Mouse (Mus musculus) limb, embryonic 11.5 days (tissue): ENCODE measurements around the gene Raver1. TPM values are rescaled to one million over a fixed set of nuclear protein-coding genes. Genes with fewer than 3 reads are reported as not detected.

Experiments used
- ATAC-seq: fragments of 200-750 bp; cut with Nextera tagmentation; 2 replicates; pipeline ENCODE4 v1.8.0; 2017; ENCODE audit warnings: low read depth; ENCODE audit not compliant: insufficient number of reproducible peaks, low FRiP score, low TSS enrichment
- DNase-seq: peaks from one replicate; pipeline ENCODE4 v3.0.0-alpha.2; 2015; ENCODE audit warnings: low spot score
- H3K27ac ChIP-seq: fragments of 300-500 bp; sonication (generic); replicated peaks from 2 replicates; pipeline ENCODE4 v1.5.1; 2014; ENCODE audit warnings: low read depth, mild to moderate bottlenecking, low read length
- H3K27me3 ChIP-seq: fragments of 300-500 bp; sonication (generic); 2 replicates; pipeline ENCODE4 v1.6.1; 2014; ENCODE audit warnings: mild to moderate bottlenecking, low read length, mixed read lengths; ENCODE audit not compliant: control insufficient read depth, insufficient read depth
- H3K36me3 ChIP-seq: fragments of 300-500 bp; sonication (generic); 2 replicates; pipeline ENCODE4 v1.6.1; 2014; ENCODE audit warnings: mild to moderate bottlenecking, low read length, moderate library complexity, mixed read lengths; ENCODE audit not compliant: control insufficient read depth, insufficient read depth
- H3K4me1 ChIP-seq: fragments of 300-500 bp; sonication (generic); 2 replicates; pipeline ENCODE4 v1.6.1; 2014; ENCODE audit warnings: low read length, mixed read lengths; ENCODE audit not compliant: control insufficient read depth, insufficient read depth
- H3K4me2 ChIP-seq: fragments of 300-500 bp; sonication (generic); 2 replicates; pipeline ENCODE4 v1.6.1; 2014; ENCODE audit warnings: low read depth, mild to moderate bottlenecking, moderate library complexity; ENCODE audit not compliant: severe bottlenecking
- H3K4me3 ChIP-seq: fragments of 300-500 bp; sonication (generic); 2 replicates; pipeline ENCODE4 v1.5.1; 2014; ENCODE audit warnings: low read depth, low read length
- H3K9ac ChIP-seq: fragments of 300-500 bp; sonication (generic); 2 replicates; pipeline ENCODE4 v1.6.1; 2014; ENCODE audit warnings: mild to moderate bottlenecking, low read length
- H3K9me3 ChIP-seq: fragments of 300-500 bp; sonication (generic); 2 replicates; pipeline ENCODE4 v1.6.1; 2016; ENCODE audit warnings: low read length; ENCODE audit not compliant: control insufficient read depth
- WGBS: fragments of 180-500 bp; shearing (Covaris S2); extraction: QIAGEN DNeasy Blood & Tissue Kit; methylation state at CpG from one replicate; pipeline ENCODE4 v1.1.7; 2014; 5-methylcytosine and 5-hydroxymethylcytosine counted together
- polyA plus RNA-seq: library from polyadenylated mRNA; unstranded; fragments of >200 nt; fragmentation: Nextera tagmentation; extraction: Ambion mirVana; gene quantifications from 2 replicates; pipeline ENCODE4 v1.2.1, GENCODE M21; 2014

Gene Raver1
- polyA plus RNA-seq, 1 experiment from 2014 or later: 99.1 TPM

GRCm38 (mm10) chr9:21114190-21114589 lies 22.4 kb upstream of the Raver1 start:
- Histone ChIP-seq H3K36me3 (no peaks in the 10 kb centered on the region), H3K4me3 (no peak overlapping the region), H3K4me2 (no peak overlapping the region), H3K9ac (no peak overlapping the region), H3K4me1 (no peaks in the 10 kb centered on the region), H3K9me3 (peaks cover 3% of the 10 kb centered on the region; the same call in 1 of the 2 replicates), H3K27me3 (no peaks in the 10 kb centered on the region), H3K27ac (no peak overlapping the region)
- WGBS: 92% methylated on average over 7 of the region's 7 CpGs
- ATAC-seq (no peak), DNase-seq (no peak)

- Histone ChIP-seq H3K9ac (no peak overlapping the region), H3K9me3 (peaks cover 3% of the 10 kb centered on the region; the same call in 1 of the 2 replicates), H3K27ac (no peak overlapping the region), H3K36me3 (no peaks in the 10 kb centered on the region), H3K27me3 (no peaks in the 10 kb centered on the region), H3K4me1 (no peaks in the 10 kb centered on the region), H3K4me2 (no peak overlapping the region), H3K4me3 (no peak overlapping the region)
- WGBS: 90% methylated on average over 6 of the region's 6 CpGs
- DNase-seq: no peak
- ATAC-seq: no peak
Observed at GRCm38 (mm10) chr9:21113751-21114150, 21.9 kb upstream of the Raver1 start.

- no peaks in the 10 kb centered on the region for H3K9me3 ChIP-seq
- H3K4me2 ChIP-seq: no peak overlapping the region
- no peaks in the 10 kb centered on the region for H3K27me3 ChIP-seq
- DNase-seq: no peak
- WGBS: 44% methylated on average over 23 of the region's 23 CpGs
- H3K36me3 ChIP-seq: no peaks in the 10 kb centered on the region
- no peak overlapping the region for H3K27ac ChIP-seq
- no peak overlapping the region for H3K9ac ChIP-seq
- H3K4me1 ChIP-seq: no peaks in the 10 kb centered on the region
- ATAC-seq: no peak
- no peak overlapping the region for H3K4me3 ChIP-seq
Observed at GRCm38 (mm10) chr9:21107607-21108237, 15.9 kb upstream of the Raver1 start.

DNA sequence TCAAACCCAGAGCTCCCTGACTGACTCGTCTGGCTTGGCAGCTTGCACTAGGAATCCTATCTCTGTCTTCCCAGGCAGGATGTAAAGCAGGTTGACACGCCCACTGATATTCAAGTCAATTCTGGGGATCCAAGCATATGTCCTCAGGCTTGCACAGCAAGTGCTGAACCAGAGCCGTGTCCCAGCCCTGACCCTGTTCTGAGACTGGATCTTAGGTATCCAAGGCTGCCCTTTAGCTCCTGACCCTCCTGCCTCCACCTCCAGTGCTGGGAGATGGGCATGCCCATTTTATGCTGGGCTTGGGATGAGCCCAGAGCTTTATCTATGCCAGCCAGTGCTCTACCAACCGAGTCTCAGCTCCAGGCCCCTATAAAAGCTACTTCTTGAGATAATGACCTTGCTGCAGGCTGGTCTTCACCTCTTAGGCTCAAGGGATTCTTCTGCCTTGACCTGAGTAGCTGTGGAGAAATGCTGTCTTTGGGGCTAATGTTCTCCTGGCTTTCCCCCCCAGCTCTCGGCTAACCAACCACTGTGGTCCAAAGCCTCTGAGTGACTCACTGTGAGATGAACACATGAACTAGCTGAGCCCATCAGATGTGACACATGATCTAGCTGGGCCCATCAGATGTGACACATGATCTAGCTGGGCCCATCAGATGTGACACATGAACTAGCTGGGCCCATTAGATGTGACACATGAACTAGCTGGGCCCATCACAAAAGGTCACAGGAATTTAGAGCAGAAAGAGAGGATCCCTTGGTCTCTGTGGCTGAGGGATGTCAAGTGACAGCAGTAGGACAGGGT lies 14.2 kb upstream of the Raver1 start:
- Histone ChIP-seq H3K36me3 (no peaks in the 10 kb centered on the region), H3K4me1 (no peaks in the 10 kb centered on the region), H3K9me3 (no peaks in the 10 kb centered on the region), H3K27me3 (no peaks in the 10 kb centered on the region), H3K9ac (no peak overlapping the region), H3K4me2 (no peak overlapping the region), H3K4me3 (no peak overlapping the region), H3K27ac (no peak overlapping the region)
- WGBS: 81% methylated on average over 5 of the region's 5 CpGs
- DNase-seq (no peak), ATAC-seq (no peak)

DNA sequence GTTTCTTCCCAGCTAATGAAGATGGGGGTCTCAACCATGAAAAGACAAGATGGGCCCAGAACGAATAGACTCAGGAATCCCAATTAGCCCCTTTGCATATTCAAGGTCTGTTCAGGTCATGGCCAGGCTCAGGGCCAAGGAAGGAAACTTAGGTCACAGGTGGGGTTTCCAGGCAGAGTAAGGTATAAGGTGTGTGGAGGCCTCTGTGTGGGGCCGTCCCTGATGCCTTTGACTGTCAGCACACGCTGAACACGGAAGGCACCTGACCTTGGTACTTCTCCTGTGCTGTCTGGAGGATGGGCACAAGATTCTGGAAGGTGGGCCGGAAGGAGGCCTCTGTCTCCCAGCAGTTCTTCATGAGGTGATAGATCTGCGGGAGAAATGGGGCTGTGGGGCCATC lies 13.0 kb upstream of the Raver1 start:
- Histone ChIP-seq H3K4me3 (no peak overlapping the region), H3K36me3 (no peaks in the 10 kb centered on the region), H3K27me3 (no peaks in the 10 kb centered on the region), H3K9ac (no peak overlapping the region), H3K4me2 (no peak overlapping the region), H3K4me1 (no peaks in the 10 kb centered on the region), H3K9me3 (no peaks in the 10 kb centered on the region), H3K27ac (no peak overlapping the region)
- DNase-seq (no peak), ATAC-seq (no peak)
- WGBS: 82% methylated on average over 6 of the region's 6 CpGs

- no peaks in the 10 kb centered on the region for H3K9me3 ChIP-seq
- no peak overlapping the region for H3K4me3 ChIP-seq
- no peaks in the 10 kb centered on the region for H3K4me1 ChIP-seq
- no peak overlapping the region for H3K4me2 ChIP-seq
- 91% methylated on average over 2 of the region's 2 CpGs for WGBS
- DNase-seq (no peak), ATAC-seq (no peak)
- H3K27ac ChIP-seq: no peak overlapping the region
- H3K9ac ChIP-seq: no peak overlapping the region
- H3K27me3 ChIP-seq: no peaks in the 10 kb centered on the region
- no peaks in the 10 kb centered on the region for H3K36me3 ChIP-seq
Observed at GRCm38 (mm10) chr9:21102076-21102475, 10.3 kb upstream of the Raver1 start.

DNA sequence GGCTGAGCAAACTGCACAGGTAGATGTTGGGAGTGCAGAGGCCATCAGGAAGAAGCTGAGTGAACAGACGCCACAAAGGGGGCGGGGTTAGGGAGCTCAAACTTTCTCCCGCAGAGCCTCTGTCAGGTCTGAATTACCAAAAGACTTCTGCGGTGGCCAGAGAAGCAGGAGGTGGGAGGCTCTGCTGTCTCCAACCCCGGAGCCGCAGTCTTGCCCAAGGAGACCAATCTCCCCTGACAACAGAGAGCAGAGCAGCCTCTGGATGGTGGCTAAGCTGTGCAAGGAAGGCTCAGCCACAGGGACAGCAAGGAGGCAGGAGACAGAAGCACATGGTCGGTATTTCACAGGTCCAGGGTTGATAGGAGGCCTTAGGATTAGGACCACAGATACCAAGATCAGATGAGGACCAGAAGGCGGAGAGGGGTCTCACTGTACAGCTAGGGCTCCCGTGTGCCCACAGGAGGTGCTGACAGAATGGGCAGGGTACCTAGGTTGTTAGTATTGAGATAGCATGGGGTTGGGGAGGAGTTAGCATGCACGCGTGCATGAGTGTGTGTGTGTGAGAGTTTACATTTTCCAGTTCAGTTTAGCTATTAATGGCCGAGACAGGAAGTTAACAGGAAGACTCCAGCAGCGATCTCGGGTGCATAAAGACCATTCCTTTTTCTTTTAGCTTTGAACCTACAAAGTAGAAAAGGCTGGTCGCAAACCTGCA lies 8.8 kb upstream of the Raver1 start:
- no peaks in the 10 kb centered on the region for H3K4me1 ChIP-seq
- H3K4me3 ChIP-seq: no peak overlapping the region
- no peaks in the 10 kb centered on the region for H3K9me3 ChIP-seq
- H3K27me3 ChIP-seq: no peaks in the 10 kb centered on the region
- no peak overlapping the region for H3K4me2 ChIP-seq
- no peak for ATAC-seq
- no peaks in the 10 kb centered on the region for H3K36me3 ChIP-seq
- H3K9ac ChIP-seq: no peak overlapping the region
- 54% methylated on average over 15 of the region's 15 CpGs for WGBS
- no peak overlapping the region for H3K27ac ChIP-seq
- no peak for DNase-seq

DNA sequence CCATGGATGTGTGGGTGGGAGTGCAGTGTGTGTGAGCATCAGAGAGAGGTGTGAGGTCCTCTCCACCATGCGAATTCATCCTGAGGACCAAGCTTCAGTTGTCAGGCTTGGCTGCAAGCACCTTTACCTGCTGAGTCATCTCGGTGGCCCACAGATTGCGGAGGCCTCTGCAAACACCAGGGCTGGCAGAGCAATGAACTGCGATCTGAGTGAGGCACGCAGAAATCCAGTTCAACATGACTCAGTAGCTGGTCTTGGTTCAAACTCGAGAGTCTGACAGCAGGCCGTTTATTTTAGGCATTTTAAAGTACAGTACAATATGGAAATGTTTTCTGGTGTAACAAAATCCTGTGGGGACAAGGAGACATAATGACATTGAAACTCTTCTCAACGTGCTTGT lies 6.0 kb upstream of the Raver1 start:
- H3K4me1 ChIP-seq: no peaks in the 10 kb centered on the region
- 85% methylated on average over 8 of the region's 8 CpGs for WGBS
- ATAC-seq: no peak

More for the DNA sequence above, 6.0 kb upstream of the Raver1 start:
- no peak for DNase-seq
- Histone ChIP-seq H3K4me2 (no peak overlapping the region), H3K4me3 (no peak overlapping the region), H3K27ac (no peak overlapping the region), H3K9me3 (no peaks in the 10 kb centered on the region), H3K27me3 (no peaks in the 10 kb centered on the region), H3K9ac (no peak overlapping the region), H3K36me3 (no peaks in the 10 kb centered on the region)
